Mouse (Mus musculus) small intestine, adult 2 months (tissue): Measurements from ENCODE around the gene Sgms1. TPM values are rescaled to one million over a fixed set of nuclear protein-coding genes. Genes with fewer than 3 reads are reported as not detected.
A peak's percentile ranks its signal among the peaks of the same experiment; 100 is the strongest.
"Not testable (repeated sequence)": the region's sequence is repeated elsewhere in the genome, so short reads cannot be mapped to it uniquely, and the experiment has no call there.

Experiments
- H3K27ac ChIP-seq: fragments of 200-500 bp; 2 replicates; pipeline ENCODE4 v1.5.1; 2012; ENCODE audit warnings: low read depth, low read length, control low read depth, inconsistent platforms; ENCODE audit not compliant: insufficient read depth
- H3K27me3 ChIP-seq: fragments of 200-500 bp; 2 replicates; pipeline ENCODE4 v1.6.1; 2012; ENCODE audit warnings: mild to moderate bottlenecking, moderate library complexity, low read length, inconsistent platforms; ENCODE audit not compliant: control insufficient read depth, insufficient read depth
- H3K36me3 ChIP-seq: fragments of 200-500 bp; 2 replicates; pipeline ENCODE4 v1.6.1; 2012; ENCODE audit warnings: mild to moderate bottlenecking, low read length, control low read depth, inconsistent platforms; ENCODE audit not compliant: control insufficient read depth, insufficient read depth
- H3K4me1 ChIP-seq: fragments of 200-500 bp; 2 replicates; pipeline ENCODE4 v1.6.1; 2012; ENCODE audit warnings: low read length, inconsistent platforms, mixed read lengths; ENCODE audit not compliant: control insufficient read depth, insufficient read depth, insufficient read length
- H3K4me3 ChIP-seq: fragments of 200-500 bp; 2 replicates; pipeline ENCODE4 v1.5.1; 2012; ENCODE audit warnings: low read depth, mild to moderate bottlenecking, control low read depth, inconsistent platforms, low read length, moderate library complexity
- CTCF ChIP-seq: fragments of 200-500 bp; IDR thresholded peaks from 2 replicates; pipeline ENCODE4 v1.5.1; 2012; ENCODE audit warnings: low read depth, mild to moderate bottlenecking, control low read depth, inconsistent platforms, low read length, moderate library complexity, mixed read lengths; ENCODE audit not compliant: insufficient replicate concordance, insufficient read length; ENCODE audit errors: extremely low read depth
- POLR2A ChIP-seq: fragments of 200-500 bp; IDR thresholded peaks from 2 replicates; pipeline ENCODE4 v1.6.1; 2012; ENCODE audit warnings: low read depth, mild to moderate bottlenecking, control low read depth, inconsistent platforms, low read length, moderate library complexity
- WGBS: fragments of 180-500 bp; shearing (Covaris S2); methylation state at CpG from one replicate; pipeline ENCODE4 v1.1.7; 2018; 5-methylcytosine and 5-hydroxymethylcytosine counted together
- polyA plus RNA-seq: library from polyadenylated mRNA; depleted of rRNA; stranded (reverse); fragments of >200 nt; gene quantifications from 2 replicates; pipeline ENCODE4 v1.2.3, GENCODE M21; 2012

The Sgms1 gene
- polyA plus RNA-seq, 1 experiment, result 7.5 TPM

GRCm38 (mm10) chr19:32136888-32137625, 252.5 kb downstream of the Sgms1 start:
- no peak for TF ChIP-seq CTCF
- no peak for TF ChIP-seq POLR2A
- 49% methylated on average over 4 of the region's 4 CpGs for WGBS
- Histone ChIP-seq H3K4me3 (no peak overlapping the region), H3K27me3 (no peaks in the 10 kb centered on the region), H3K27ac (no peak overlapping the region), H3K36me3 (peaks cover 3% of the 10 kb centered on the region; the same call in 1 of the 2 replicates), H3K4me1 (peaks cover 7% of the 10 kb centered on the region; the same call in 1 of the 2 replicates)

DNA sequence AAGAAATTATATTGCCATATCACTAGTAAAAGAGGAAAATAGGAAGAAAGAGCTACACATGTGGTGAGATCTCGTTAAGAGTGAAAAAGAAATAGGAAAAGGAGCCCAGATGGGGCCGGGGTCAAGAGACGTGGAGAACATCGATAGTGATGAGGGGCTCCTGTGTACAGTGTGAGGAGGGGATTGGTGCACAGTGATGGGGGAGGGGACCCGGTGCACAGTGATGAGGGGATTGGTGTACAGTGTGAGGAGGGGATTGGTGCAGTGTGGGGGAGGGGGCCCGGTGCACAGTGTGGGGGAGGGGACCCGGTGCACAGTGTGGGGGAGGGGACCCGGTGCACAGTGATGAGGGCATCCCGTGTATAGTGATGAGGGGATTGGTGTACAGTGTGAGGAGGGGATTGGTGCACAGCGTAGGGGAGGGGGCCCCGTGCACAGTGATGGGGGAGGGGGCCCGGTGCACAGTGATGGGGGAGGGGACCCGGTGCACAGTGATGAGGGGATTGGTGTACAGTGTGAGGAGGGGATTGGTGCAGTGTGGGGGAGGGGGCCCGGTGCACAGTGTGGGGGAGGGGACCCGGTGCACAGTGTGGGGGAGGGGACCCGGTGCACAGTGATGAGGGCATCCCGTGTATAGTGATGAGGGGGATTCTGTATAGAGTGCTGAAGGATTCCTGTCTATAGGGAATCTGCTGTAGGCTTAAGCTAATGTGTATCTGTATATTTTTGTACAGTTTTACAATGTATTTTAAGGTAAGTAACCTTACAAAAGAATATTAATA, 257.6 kb downstream of the Sgms1 start:
- H3K4me3 ChIP-seq, H3K36me3 ChIP-seq, H3K27me3 ChIP-seq, H3K27ac ChIP-seq: not testable (repeated sequence)
- H3K4me1 ChIP-seq, result peaks cover 13% of the 10 kb centered on the region
- 92% methylated on average over 17 of the region's 17 CpGs for WGBS

DNA sequence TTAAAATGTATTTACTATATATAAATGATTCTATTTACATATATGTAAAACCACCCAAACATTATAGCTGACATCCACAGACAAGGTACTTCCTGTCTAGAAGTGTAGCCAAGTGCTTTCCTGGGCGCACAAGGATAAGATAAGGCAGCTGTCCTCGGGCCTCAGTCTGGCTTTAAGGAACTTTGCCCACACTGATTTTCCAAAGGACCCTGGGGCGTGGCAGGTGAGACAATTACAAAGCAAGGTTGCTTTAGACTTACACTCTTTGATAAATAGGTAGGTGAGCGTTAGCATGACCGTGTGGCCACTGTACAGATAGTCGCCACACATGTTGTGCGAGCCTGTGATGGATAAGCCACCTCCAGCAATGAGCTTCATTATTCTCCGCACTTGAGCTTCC, 260.2 kb downstream of the Sgms1 start:
- Histone ChIP-seq H3K27ac (peak overlapping the region; percentile 50; the same call in 1 of the 2 replicates), H3K27me3 (no peaks in the 10 kb centered on the region), H3K4me3 (no peak overlapping the region; the same call in 1 of the 2 replicates), H3K4me1 (peaks cover 8% of the 10 kb centered on the region), H3K36me3 (peaks cover 8% of the 10 kb centered on the region)
- 34% methylated on average over 8 of the region's 8 CpGs for WGBS
- TF ChIP-seq POLR2A (no peak), CTCF (no peak)

DNA sequence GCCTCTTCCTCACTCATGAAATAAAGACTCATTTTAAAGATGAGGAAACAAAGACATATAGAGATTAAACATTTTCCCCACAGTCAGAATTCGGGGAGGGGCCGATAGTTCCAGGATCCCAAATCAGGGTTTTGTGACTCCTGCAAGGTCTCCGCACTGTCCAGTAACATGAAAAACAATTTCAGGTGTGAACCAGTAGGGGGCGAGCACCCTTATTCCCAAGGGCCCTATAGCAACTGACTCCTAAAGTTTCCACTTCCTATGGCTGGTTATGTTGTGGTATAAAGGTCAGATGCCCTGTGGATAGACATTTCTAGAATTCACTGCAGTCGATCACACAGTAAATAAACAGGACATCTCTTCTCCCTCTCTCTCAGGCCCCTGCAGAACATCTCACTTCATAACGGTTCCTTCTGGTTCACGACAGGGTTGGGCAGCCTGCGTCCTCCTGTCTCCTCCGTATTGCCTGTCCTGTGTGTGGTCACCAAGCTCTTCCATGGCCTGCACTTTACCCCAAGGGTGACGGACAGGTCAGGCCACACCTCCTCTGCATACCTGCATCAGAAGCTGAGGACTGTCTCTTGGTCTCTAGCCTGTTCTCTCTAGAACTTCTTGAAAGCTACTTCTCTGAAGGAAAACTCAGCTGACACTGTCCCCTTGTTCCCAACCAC, 262.2 kb downstream of the Sgms1 start:
- 68% methylated on average over 10 of the region's 10 CpGs for WGBS
- Histone ChIP-seq H3K36me3 (peaks cover 13% of the 10 kb centered on the region), H3K4me3 (no peak overlapping the region), H3K27me3 (no peaks in the 10 kb centered on the region), H3K27ac (no peak overlapping the region), H3K4me1 (peaks cover 8% of the 10 kb centered on the region)
- no peak for TF ChIP-seq POLR2A
- no peak; the same call in 1 of the 2 replicates for TF ChIP-seq CTCF

DNA sequence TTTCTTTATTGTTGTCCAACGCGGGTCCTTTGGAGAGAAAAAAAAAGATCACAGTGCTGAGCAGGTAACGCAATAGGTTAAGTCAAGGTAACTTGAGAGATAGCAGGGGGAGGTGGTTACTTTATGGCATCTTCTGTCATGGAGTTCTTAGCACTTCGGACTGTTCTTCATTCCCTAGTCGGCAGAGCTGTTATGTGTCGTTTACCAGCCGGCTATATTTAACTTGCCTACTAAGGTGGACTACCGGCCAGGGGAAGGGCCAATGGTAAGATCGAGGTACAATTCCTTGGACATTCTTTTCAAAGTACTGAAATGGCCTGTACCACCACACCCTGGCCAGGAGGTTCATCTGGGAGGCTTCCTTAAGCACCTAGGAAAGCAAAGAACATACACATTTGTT, 265.4 kb downstream of the Sgms1 start:
- WGBS, result 71% methylated on average over 9 of the region's 9 CpGs
- no peaks in the 10 kb centered on the region for H3K27me3 ChIP-seq

GRCm38 (mm10) chr19:32123196-32123595, 266.3 kb downstream of the Sgms1 start:
- Histone ChIP-seq H3K4me1 (peaks cover 4% of the 10 kb centered on the region), H3K4me3 (no peak overlapping the region), H3K27ac (no peak overlapping the region), H3K36me3 (peaks cover 13% of the 10 kb centered on the region), H3K27me3 (no peaks in the 10 kb centered on the region)
- TF ChIP-seq CTCF, result no peak
- TF ChIP-seq POLR2A, result no peak
- 95% methylated on average over 5 of the region's 5 CpGs for WGBS

More for the DNA sequence above, 265.4 kb downstream of the Sgms1 start:
- H3K27ac ChIP-seq, result peak overlapping the region; percentile 32; the same call in 1 of the 2 replicates
- peaks cover 16% of the 10 kb centered on the region for H3K36me3 ChIP-seq
- TF ChIP-seq CTCF (no peak), POLR2A (no peak)
- peaks cover 3% of the 10 kb centered on the region for H3K4me1 ChIP-seq
- H3K4me3 ChIP-seq, result no peak overlapping the region

DNA sequence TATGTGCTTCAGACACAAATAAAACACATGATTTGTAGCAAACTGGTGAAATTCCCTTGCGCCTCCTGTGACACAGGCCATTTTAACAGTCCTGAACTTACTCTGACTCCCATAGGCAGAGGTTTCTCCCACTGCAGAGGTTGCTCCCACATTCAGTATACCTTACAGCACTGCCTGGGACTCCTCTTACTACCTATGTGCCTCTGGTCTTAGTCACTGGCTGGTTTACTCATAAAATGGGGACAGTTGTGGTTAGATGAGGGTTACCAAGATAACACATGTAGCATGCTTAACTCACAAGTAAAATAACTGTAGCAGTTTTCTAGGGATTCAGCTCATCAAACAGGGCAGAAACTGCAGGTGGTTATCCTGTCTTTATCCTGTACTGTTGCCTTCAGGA, 268.7 kb downstream of the Sgms1 start:
- H3K27ac ChIP-seq, result no peak overlapping the region
- H3K36me3 ChIP-seq, result peaks cover 12% of the 10 kb centered on the region
- H3K4me1 ChIP-seq, result peaks cover 2% of the 10 kb centered on the region; the same call in 1 of the 2 replicates
- WGBS, result 97% methylated on average over 1 of the region's 1 CpGs
- no peaks in the 10 kb centered on the region for H3K27me3 ChIP-seq
- H3K4me3 ChIP-seq, result no peak overlapping the region
- TF ChIP-seq POLR2A (no peak), CTCF (no peak)
